Mouse (Mus musculus): Measurements from ENCODE around the gene Agap2. TPM values are rescaled to one million over a fixed set of nuclear protein-coding genes. Genes with fewer than 3 reads are reported as not detected.

Gene Agap2
- total RNA-seq, 1 experiment from 2014 or later: 48.9 TPM

Other genes with a start within 250 kb of the Agap2 start
- 2.2 to 7.6 TPM (median 5.6 TPM) in 3 replicates for gene Atp23, start 173.9 kb upstream of the Agap2 start, total RNA-seq (2017)
- 36.2 to 38.6 TPM (median 37.6 TPM) in 3 replicates for gene Ctdsp2, start 96.6 kb upstream of the Agap2 start, total RNA-seq (2017)
- 1.1 to 13.0 TPM (median 4.4 TPM) in 3 replicates for gene Avil, start 74.6 kb upstream of the Agap2 start, total RNA-seq (2017)
- 8.5 to 14.3 TPM (median 13.9 TPM) in 3 replicates for gene Tsfm, start 44.4 kb upstream of the Agap2 start, total RNA-seq (2017)
- gene Mettl1, start 33.9 kb upstream of the Agap2 start, total RNA-seq (2017): 1.3 to 5.1 TPM (median 1.6 TPM) in 3 replicates
- gene Eef1akmt3, start 33.8 kb upstream of the Agap2 start, total RNA-seq (2017): 0.39 TPM in 1 of 3 replicates, not detected in the others
- gene Cyp27b1, start 27.0 kb upstream of the Agap2 start, total RNA-seq (2017): not detected in 3 replicates
- 1.6 TPM in 1 of 3 replicates, not detected in the others for gene March9, start 15.1 kb upstream of the Agap2 start, total RNA-seq (2017)
- 23.3 to 49.4 TPM (median 23.9 TPM) in 3 replicates for gene Cdk4, start 11.8 kb upstream of the Agap2 start, total RNA-seq (2017)
- 38.1 to 49.9 TPM (median 47.0 TPM) in 3 replicates for gene Tspan31, start 5.0 kb upstream of the Agap2 start, total RNA-seq (2017)
- 253 to 285 TPM (median 262 TPM) in 3 replicates for gene Os9, start 45.8 kb downstream of the Agap2 start, total RNA-seq (2017)
- gene B4galnt1, start 89.9 kb downstream of the Agap2 start, total RNA-seq (2017): 166 to 275 TPM (median 211 TPM) in 3 replicates
- gene Slc26a10, start 105.4 kb downstream of the Agap2 start, total RNA-seq (2017): 3.2 to 4.2 TPM (median 3.5 TPM) in 3 replicates
- gene Arhgef25, start 114.8 kb downstream of the Agap2 start, total RNA-seq (2017): 1.9 TPM in 1 of 3 replicates, not detected in the others
- 3.8 to 17.3 TPM (median 8.8 TPM) in 3 replicates for gene Dtx3, start 120.4 kb downstream of the Agap2 start, total RNA-seq (2017)
- gene Pip4k2c, start 136.3 kb downstream of the Agap2 start, total RNA-seq (2017): 15.7 to 32.0 TPM (median 21.5 TPM) in 3 replicates
- 0.19 to 0.48 TPM in 2 of 3 replicates, not detected in the other for gene Kif5a, start 188.1 kb downstream of the Agap2 start, total RNA-seq (2017)
- gene Dctn2, start 191.1 kb downstream of the Agap2 start, total RNA-seq (2017): 89.0 to 104 TPM (median 92.1 TPM) in 3 replicates
- 4.2 to 15.5 TPM (median 12.1 TPM) in 3 replicates for gene Mbd6, start 213.7 kb downstream of the Agap2 start, total RNA-seq (2017)
- 56.6 to 72.2 TPM (median 64.5 TPM) in 3 replicates for gene Mars, start 236.5 kb downstream of the Agap2 start, total RNA-seq (2017)
- gene Arhgap9, start 246.7 kb downstream of the Agap2 start, total RNA-seq (2017): 101 to 125 TPM (median 109 TPM) in 3 replicates

Data from monocyte, adult 5-6 weeks (primary cell).